In the genomic region with DNA sequence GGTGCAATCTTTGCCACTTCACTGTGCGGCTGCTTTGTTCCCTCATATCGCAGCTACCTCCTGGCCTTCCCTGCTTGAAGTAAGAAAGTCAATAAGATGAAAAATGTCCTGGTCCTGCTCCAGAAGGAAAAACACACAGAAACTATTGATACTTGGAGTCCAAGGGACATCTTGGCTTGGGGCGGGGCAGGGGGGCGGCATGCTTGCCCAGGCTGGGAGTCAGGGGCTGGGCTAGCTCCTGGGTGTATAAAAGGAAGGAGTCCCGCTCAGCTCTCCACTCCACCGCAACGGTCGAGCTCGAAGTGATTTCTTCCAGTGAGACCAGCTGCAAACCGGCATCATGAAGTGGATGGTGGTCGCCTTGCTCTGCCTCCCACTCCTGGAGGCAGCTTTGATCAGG, we compare ENCODE assay signal across 35 mouse cellular contexts. TPM values are rescaled to one million over a fixed set of nuclear protein-coding genes. Genes with fewer than 3 reads are reported as not detected.
DNase-seq lines count a peak whose midpoint lies in the region; ATAC-seq lines count a peak whose summit lies in the region.
"Had no signal": no experiment of that assay in that cellular context is flagged by ENCODE, and none has a peak within 500 bp of the region (broad histone marks: within the 10 kb centered on the region; RNA-seq: fewer than 3 reads in every experiment).

A gene (plus strand): TSS at position 277 of the 400 bp plus-strand sequence.

- no peak within 1 kb of the TSS for H3K4me3 ChIP-seq in lung, embryonic 16.5 days (ENCODE audit: low read length)
- no peak within 1 kb of the TSS for H3K4me3 ChIP-seq in stomach, embryonic 15.5 days (replicated peaks)
- H3K4me3 ChIP-seq: embryonic facial prominence, embryonic 10.5 days; embryonic facial prominence, embryonic 13.5 days; erythroblast, embryonic 14.5 days; forebrain, embryonic 12.5 days; forebrain, embryonic 15.5 days; heart, adult 2 months; heart, embryonic 10.5 days; heart, embryonic 13.5 days had no signal

- no peaks in the 10 kb centered on the region for H3K27me3 ChIP-seq in lung, embryonic 16.5 days (ENCODE audit: control insufficient read depth, insufficient read depth, low read depth, low read length)
- H3K27me3 ChIP-seq in stomach, embryonic 15.5 days (replicated peaks) = no peaks in the 10 kb centered on the region
- H3K27me3 ChIP-seq: embryonic facial prominence, embryonic 13.5 days; forebrain, embryonic 15.5 days had no signal

- no peak within 1 kb of the TSS for H3K27ac ChIP-seq in lung, embryonic 16.5 days (ENCODE audit: low read length)
- no peak within 1 kb of the TSS for H3K27ac ChIP-seq in stomach, embryonic 15.5 days
- H3K27ac ChIP-seq: embryonic facial prominence, embryonic 10.5 days; embryonic facial prominence, embryonic 13.5 days; forebrain, embryonic 12.5 days; forebrain, embryonic 15.5 days; heart, adult 2 months; heart, embryonic 10.5 days; heart, embryonic 13.5 days; hindbrain, embryonic 14.5 days had no signal

- no peaks in the 10 kb centered on the region for H3K36me3 ChIP-seq in lung, embryonic 16.5 days (ENCODE audit: control insufficient read depth, insufficient read depth, low read length)
- no peaks in the 10 kb centered on the region for H3K36me3 ChIP-seq in stomach, embryonic 15.5 days
- H3K36me3 ChIP-seq: embryonic facial prominence, embryonic 10.5 days; embryonic facial prominence, embryonic 13.5 days; forebrain, embryonic 12.5 days; forebrain, embryonic 15.5 days; heart, embryonic 10.5 days; heart, embryonic 13.5 days had no signal

- WGBS in lung, embryonic 16.5 days = 51% methylated on average over 11 of the region's 11 CpGs
- WGBS in large intestine, adult 2 months = 55% methylated on average over 11 of the region's 11 CpGs
- 69% methylated on average over 11 of the region's 11 CpGs for WGBS in stomach, embryonic 15.5 days

- H3K9ac ChIP-seq in lung, embryonic 16.5 days (ENCODE audit: low read length) = no peak within 1 kb of the TSS; the same call in 1 of the 2 replicates
- H3K9ac ChIP-seq in stomach, embryonic 15.5 days = no peak within 1 kb of the TSS
- H3K9ac ChIP-seq: embryonic facial prominence, embryonic 13.5 days; forebrain, embryonic 12.5 days; forebrain, embryonic 15.5 days; heart, embryonic 13.5 days; hindbrain, embryonic 14.5 days had no signal

- ATAC-seq in lung, embryonic 16.5 days (ENCODE audit: low read depth) = no peak
- ATAC-seq in stomach, embryonic 15.5 days (ENCODE audit: insufficient read depth, low FRiP score, low read depth) = 0 out of 2 replicates have a peak, but pooled peaks have one; percentile 37
- ATAC-seq: forebrain, embryonic 15.5 days had no signal

- peak within 1 kb of the TSS; percentile 11; the same call in 1 of the 2 replicates for H3K4me2 ChIP-seq in lung, embryonic 16.5 days (ENCODE audit: low read depth, low read length)
- H3K4me2 ChIP-seq in stomach, embryonic 15.5 days = no peak within 1 kb of the TSS
- H3K4me2 ChIP-seq: embryonic facial prominence, embryonic 13.5 days; forebrain, embryonic 12.5 days; forebrain, embryonic 15.5 days; heart, embryonic 13.5 days; hindbrain, embryonic 14.5 days had no signal

- H3K9me3 ChIP-seq in lung, embryonic 16.5 days (ENCODE audit: control insufficient read depth, low read length) = no peaks in the 10 kb centered on the region
- H3K9me3 ChIP-seq in stomach, embryonic 15.5 days = no peaks in the 10 kb centered on the region
- H3K9me3 ChIP-seq: embryonic facial prominence, embryonic 10.5 days; embryonic facial prominence, embryonic 13.5 days; forebrain, embryonic 12.5 days; forebrain, embryonic 15.5 days; heart, embryonic 10.5 days; heart, embryonic 13.5 days had no signal

- no peak for DNase-seq in lung, postnatal 10 days
- DNase-seq in large intestine, adult 2 months (ENCODE audit: low read depth, low spot score) = no peak
- DNase-seq in left cerebral cortex, postnatal 4 days = no peak
- no peak for DNase-seq in embryo, embryonic 10 days (ENCODE audit: low spot score)
- DNase-seq in layer of hippocampus, adult 9-11 months = no peak
- DNase-seq: adrenal gland, adult 2 months; adrenal gland, postnatal 14 days; B cell, adult 2 months; cerebellum, adult 11 months; cerebellum, adult 2 months; cerebellum, adult 9-11 months; cerebellum, postnatal 25 days; embryo, embryonic 11 days; gastrocnemius, postnatal 10 days; gastrocnemius, postnatal 36 days; heart, adult 2 months; heart, postnatal 14 days; heart, postnatal 4 days had no signal

- intact Hi-C loops in left cerebral cortex, postnatal 4 days (cut with DNase I) = no loop called here

- no peaks in the 10 kb centered on the region for H3K4me1 ChIP-seq in lung, embryonic 16.5 days (replicated peaks; ENCODE audit: control insufficient read depth, insufficient read depth, low read length)
- H3K4me1 ChIP-seq in stomach, embryonic 15.5 days = no peaks in the 10 kb centered on the region
- H3K4me1 ChIP-seq: embryonic facial prominence, embryonic 13.5 days; forebrain, embryonic 12.5 days; forebrain, embryonic 15.5 days had no signal

RNA-seq across cellular contexts. Expression of the gene that starts here (rescaled TPM):
- 22.5 and 26.8 TPM in 2 replicates for polyA plus RNA-seq in lung, embryonic 16.5 days (2015; fragmentation: Nextera tagmentation; extraction: Ambion mirVana)
- 3.9 and 21.9 TPM in 2 replicates for polyA plus RNA-seq in large intestine, adult 2 months (2012; rRNA removed)
- 52.1 and 71.7 TPM in 2 replicates for polyA plus RNA-seq in stomach, embryonic 15.5 days (2015; fragmentation: Nextera tagmentation; extraction: Ambion mirVana)
- total RNA-seq in left cerebral cortex, postnatal 4 days (2021) = not detected
- total RNA-seq: adrenal gland, adult 2 months; adrenal gland, postnatal 14 days; adrenal gland, postnatal 4 days; CH12.LX; common myeloid progenitor, adult 5-6 weeks; gastrocnemius, adult 18-20 months; gastrocnemius, postnatal 10 days; gastrocnemius, postnatal 36 days; granulocyte monocyte progenitor cell, adult 5-6 weeks; heart, adult 2 months; heart, postnatal 14 days; heart, postnatal 4 days; MEL had no signal
- polyA plus RNA-seq: embryonic facial prominence, embryonic 13.5 days; erythroblast, embryonic 14.5 days; forebrain, embryonic 12.5 days; forebrain, embryonic 15.5 days; hindbrain, embryonic 11.5 days; hindbrain, embryonic 14.5 days had no signal
